Mouse (Mus musculus): ENCODE results near the gene Nhp2.
"Not testable (repeated sequence)": the region's sequence is repeated elsewhere in the genome, so short reads cannot be mapped to it uniquely, and the experiment has no call there.

Nhp2 gene

GRCm38 (mm10) chr11:51658705-51659104 lies 39.2 kb downstream of the Nhp2 start:
- DNase-seq = no peak

- DNase-seq = no peak
Observed at GRCm38 (mm10) chr11:51661867-51662365, 42.4 kb downstream of the Nhp2 start.

GRCm38 (mm10) chr11:51662632-51663031 lies 43.1 kb downstream of the Nhp2 start:
- DNase-seq = no peak

- not testable (repeated sequence) for DNase-seq
Observed at GRCm38 (mm10) chr11:51664747-51665146, 45.2 kb downstream of the Nhp2 start.

- no peak for DNase-seq
Observed at GRCm38 (mm10) chr11:51670846-51671245, 51.3 kb downstream of the Nhp2 start.

- DNase-seq = no peak
Observed at GRCm38 (mm10) chr11:51671376-51671775, 51.8 kb downstream of the Nhp2 start.

- no peak for DNase-seq
Observed at GRCm38 (mm10) chr11:51673291-51673690, 53.8 kb downstream of the Nhp2 start.

All from liver (tissue).